Mouse (Mus musculus): ENCODE data around the gene Col18a1.

Gene Col18a1

DNA sequence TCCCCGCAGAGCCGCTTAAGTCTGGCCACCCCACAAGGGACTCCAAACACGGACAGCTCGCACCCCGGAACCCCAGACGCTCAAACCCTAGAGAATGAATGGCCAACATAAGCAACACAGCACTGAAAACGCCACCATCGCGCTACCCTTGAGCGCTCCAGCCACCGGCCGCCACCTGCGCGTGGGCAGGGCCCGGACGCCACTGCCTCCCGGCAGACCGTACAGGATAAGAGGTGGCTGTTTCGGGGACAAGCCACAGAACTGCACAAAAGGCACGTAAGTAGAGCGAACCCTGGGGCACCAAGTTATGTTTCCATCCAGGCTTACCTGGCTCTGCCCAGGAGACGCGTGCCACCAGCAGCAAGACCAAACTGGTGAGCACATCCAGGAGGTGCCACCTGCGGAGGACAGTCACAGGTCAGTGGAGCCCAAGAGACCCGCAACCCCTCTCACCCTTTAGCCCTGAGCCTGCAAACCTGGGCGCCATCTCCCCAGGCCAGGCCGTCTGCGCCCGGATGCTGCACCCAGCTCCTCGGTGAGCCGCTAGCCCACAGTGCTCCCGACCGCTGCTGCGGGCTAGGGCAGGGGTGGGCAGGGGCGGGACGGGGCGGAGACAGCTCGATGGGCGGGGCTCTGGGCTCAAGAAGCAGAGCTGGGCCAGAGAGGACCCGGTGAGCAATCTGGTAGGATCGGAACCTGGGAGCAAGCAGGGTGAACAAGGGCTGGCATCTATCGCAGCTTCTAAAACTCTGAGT is at the start of gene Col18a1:
TSS of gene Col18a1 (minus strand) at position 586 of the 755 bp plus-strand sequence.
- peak; percentile 93 for DNase-seq

DNA sequence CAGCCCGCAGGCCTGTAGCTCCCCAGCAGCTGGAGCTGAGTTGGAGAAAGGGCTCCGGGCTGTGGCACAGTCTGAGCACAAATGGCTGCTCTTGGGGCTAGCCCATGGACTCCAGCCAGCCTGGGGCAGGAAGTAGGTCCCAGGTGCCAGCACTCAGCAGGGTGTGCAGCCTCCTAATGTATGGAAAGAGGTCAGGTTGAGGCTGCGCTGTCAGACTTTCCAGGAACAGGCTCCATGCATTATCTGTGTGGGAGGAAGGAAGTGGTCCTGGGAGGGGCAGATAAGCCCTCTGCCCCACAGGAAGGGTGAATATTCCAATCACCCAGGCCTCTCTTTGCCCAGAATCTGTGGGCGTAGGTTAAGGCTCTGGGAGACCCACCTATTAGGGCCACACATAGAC is 49.3 kb upstream of the Col18a1 start:
- DNase-seq: no peak

DNA sequence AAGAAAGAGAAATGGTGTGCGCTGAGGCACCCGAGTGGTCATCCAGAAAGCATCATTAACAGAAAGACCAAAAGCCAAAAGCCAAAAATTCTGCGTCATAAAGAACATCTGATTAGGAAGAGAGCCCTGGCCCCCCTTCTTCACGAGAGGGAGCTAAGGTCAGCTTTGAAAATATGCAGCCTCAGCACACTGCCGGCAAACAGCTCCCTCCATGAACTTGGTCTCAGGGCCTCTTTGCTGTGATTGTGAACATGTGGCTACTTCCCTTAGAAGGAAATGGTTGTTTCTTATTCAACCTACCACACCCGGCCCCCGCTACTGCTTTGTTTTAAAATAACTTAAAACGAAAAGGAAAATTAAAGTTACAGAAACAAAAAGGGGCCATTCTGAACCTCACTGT is 48.2 kb upstream of the Col18a1 start:
- DNase-seq: no peak

DNA sequence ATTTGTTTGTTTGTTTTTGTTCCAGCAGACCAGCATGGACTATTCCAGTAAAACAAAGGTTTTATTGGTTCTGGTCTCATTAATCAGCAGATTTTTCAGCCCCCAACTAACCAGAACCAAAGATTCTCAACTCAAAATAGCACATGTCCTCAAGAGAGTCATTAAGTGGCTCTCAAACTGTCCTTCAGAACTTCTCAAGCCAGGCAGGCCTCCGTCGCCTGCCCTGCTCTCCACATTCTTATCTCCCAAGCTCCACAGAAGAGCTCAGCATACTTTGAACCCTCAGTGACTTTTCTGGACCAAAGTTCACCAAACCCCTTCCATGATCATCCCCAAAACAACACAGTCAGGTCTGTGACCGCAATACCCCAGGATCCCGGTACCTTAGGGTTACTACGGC is 47.1 kb upstream of the Col18a1 start:
- DNase-seq: no peak

DNA sequence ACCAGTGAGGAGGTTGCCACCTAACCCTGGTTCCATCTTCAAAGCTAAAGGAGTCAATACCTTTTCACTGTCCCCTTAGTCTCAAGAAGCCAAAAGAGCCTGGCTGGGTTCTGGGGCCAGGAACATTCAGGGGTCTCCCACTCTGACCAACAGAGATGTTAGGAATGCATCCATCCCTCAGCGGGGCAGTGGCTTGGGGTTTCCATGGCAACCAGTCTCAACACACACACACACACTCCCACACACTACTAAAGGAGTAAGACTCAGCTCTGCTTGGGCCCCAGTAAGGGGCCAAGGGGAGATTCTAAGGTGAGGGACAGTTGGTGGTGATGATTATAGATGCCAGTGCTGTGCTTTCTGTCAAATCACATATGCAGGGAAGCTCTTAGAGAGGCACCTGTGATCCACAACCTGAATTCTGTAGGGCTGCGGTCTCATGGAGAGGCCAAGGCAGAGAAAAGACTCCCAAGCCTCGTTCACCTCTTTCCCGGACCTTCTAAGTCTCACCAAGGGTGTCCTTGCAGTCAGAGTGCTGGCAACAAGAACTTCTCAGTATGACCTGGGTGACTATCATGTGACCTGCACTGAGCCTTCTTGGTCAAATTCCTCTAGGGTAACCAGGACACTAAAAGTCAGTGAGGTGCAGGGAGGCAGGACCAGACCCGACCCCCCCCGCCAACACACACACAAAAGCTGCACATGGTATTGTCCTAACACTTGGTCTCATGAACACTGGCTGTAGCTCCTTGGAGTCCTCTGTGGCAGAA is 46.2 kb upstream of the Col18a1 start:
- no peak for DNase-seq

DNA sequence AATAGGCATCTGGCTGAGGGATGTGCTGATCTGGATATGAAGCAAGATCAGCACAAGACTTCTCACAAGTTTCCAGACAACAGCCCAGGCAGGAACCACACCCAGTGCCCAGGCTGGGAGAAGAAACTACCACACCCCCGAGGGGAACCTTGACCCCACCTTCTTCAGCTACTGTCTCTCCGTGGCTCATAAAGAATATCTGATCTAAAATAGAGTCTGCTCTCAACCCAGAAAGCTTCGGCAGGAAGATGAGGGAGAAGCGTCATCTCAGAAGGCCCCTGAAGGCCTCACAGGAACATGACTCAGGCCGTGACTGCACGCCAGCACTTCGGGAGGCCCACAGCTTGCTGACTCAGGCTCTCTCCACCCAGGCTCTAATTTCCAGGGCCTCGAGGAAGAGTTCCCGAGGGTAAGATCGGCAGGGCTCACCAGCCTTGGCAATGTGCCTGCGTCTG is 44.8 kb upstream of the Col18a1 start:
- peak; percentile 98 for DNase-seq

DNA sequence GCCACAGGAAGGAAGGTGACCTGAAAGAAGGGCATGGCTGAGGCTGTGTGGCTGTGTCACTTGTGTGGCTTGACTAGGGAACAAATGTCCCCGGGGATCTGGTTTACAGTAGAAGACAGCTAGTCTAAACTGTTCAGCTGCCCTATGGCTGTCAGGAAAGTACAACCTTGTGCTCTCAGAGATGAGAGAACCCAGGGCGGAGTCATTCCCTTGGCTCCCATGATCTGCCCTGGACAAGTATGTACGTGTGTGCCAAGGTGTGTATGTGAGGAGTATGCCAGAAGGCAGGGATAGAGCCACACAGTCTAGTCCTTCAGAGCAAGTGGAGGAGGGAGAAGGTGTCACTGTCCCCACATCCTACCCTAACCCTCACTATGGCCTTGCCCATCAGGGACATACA is 44.3 kb upstream of the Col18a1 start:
- DNase-seq: no peak

DNA sequence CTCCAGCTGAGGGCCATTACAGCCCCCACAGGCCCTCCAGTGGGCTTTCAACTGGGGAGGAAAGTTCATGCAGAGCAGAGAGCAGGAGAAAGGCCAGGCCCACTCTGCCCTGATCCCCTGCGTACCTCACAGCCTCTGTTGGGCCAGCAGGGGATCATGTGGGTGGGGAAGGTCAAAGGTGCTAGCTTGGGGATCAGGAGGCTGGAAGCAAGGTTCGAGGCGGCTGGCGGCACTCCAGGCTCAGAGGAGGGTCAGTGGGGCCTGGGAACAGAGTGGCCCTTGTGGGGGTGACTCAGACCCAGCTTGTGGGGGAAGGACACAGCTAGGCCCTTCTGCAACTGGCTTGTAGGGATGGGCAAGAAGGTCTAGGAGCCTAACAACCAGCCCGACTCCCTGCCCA is 42.9 kb upstream of the Col18a1 start:
- peak; percentile 91 for DNase-seq

DNA sequence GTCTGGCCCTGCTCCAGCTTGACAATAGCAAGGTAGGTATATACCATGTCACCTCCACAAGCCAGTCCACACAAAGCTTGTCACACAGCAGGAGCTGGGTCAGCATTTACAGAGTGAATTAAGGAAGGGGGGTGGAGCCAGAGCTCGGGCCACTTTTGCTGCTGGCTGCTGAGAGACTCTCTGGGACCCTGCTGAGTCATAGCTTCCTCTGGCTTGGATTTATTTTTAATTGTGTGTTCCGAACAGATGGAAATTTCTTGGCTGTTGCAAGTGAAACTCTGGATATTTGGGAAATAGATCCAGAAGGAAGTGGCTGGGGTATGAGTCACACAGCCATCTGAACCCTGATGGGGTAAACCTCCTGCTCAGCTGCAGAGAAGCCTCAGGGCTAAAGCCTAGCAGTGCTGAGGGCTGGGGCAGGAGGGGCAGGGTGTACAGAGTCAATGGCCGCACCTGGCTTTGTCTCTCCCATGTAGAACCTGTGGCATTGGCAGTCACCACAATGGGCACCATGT is 40.3 kb upstream of the Col18a1 start:
- peak; percentile 98 for DNase-seq

DNA sequence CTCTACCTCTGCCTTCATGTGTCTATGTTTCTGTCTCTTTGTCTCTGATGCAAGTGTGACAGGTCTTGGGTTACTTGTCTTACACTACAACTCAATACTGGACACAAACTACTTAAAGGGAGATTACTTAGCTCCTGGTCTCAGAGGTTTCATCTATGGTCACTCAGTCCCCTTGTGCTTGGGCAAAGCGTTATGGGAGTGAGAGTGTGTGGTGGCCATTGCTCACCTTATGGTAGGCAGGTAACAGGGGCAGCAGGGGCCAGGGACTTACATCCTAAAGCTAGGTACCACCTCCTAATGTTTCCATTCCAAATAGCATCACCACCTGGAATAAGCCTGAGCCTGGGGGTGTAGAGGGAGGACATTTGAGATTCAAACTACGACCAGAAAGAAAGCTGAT is 39.8 kb upstream of the Col18a1 start:
- DNase-seq: peak; percentile 92

DNA sequence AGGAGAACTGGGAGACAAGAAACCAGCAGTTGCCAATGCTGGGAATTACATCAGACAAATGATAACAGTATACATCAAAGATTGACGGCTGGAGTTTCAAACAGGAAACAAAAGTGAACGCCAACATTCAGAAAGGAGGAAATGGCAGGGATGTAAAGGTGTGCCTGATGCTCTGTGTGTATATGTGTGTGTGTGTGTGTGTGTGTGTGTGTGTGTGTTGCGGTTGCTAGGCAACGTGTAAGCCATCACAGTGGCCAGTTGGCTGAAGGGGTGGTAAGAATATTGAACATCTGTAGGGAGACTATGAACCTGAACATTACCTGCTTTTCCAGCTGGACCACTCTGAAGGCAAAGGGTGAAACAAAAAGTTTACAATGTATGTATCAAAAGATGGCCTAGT is 37.6 kb upstream of the Col18a1 start:
- no peak for DNase-seq

DNA sequence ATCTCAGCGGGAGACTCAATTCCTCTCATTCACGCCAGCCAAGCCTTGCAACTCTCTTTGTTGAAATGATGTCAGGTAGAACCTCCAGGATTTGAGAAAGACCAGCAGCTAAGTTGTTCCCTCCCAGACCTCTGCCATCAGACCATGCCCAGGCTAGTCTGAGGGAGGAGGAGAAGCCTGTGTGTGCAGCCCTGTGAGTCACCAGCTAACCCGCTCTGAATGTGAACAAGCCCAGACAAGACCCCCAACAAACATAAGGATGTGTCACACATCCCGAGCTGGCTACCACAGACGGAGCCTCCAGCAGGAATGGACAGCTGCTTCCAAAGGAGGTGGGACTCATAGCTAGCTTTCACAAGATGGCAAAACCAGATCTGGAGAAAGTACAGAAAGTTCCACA is 35.6 kb upstream of the Col18a1 start:
- DNase-seq: no peak

DNA sequence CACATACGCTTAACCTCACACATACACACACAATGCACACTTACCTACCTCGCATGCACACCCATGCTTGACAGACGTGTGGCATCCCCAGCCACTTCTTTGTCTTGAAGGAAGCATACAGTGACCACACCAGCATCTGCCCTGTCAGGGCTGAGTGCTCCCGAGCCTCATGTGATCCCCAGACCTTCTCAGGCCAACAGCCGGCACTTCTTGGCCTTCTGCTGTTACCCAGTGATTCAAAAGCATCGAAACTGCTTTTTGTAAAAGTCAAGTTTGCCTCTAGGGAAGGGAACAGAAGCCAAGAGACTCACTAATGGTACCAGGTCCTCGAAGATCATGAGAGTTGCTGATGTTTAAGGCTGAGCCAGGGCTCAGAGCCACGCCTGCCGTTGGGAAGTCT is 33.9 kb upstream of the Col18a1 start:
- DNase-seq: peak; percentile 93

DNA sequence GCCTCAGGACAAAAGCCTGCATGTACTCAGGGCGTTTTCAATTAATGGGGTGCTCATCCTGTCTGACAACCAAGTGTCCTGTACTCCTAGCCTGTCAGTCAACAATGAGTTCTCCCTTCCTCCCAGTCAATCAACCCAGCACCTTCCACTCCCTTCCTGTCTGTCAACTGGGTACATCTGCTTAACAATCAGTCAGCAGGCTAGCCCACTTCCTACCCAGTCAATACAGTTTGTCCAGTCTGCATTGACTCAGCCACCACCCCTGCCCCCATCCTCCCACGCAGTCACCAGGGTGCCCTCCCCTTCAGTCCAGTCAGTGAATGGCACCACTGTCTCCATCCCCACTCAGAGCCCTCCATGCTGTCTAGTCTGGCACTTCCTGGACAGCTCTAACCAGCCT is 32.9 kb upstream of the Col18a1 start:
- no peak for DNase-seq

DNA sequence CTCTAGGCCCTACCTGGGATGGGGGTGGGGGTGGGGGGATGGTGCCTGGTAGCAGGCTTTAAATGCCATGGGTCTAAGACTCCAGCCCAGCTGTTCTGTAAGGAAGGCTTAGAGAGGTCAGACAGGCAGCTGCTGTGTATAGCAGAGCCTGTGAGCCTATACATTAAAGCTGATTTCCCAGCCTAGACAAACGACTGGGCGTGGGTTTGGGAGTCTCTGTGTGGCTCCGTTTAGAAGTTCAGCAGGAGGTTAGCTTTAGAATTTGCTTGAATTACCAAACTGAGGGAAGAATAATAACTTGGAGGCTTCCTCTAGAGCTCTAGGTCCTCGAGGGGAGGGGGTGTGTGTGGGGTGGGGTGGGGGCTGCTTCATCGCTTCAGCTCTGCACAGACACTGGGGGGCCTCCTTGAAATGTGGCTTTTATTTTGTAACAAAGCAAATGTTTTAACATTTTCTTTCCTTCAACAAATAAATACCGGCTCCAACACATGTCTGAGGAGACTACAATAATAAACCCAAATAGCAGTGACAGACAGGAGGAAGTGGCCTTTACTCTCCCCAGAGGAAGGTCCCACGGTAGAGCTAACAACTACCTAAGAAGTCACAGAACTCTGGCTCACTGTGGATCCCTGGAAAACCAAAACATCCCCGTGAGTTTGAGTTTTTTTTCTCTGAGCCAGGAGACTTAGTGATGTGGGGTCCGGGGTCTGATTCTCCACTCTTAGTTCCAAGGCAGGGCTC is 31.3 kb upstream of the Col18a1 start:
- DNase-seq: no peak

DNA sequence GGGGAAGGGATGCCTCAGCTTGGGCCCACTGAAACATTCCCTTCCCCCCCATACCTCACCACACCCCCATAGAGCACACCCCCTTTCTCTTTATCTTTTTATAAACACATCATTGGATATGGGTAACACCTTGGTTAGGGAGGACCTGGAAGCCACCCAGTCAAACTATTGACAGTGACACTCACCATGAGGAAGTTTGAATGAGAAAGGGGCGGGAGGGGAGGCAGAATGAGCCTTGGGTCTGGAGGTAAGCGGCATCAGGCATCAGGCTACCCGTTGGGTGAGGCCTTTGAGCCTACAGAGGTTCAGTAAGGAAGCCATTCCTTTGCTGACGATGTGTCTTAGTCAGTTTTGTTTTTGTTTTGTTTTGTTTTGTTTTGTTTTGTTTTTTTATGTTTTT is 30.3 kb upstream of the Col18a1 start:
- DNase-seq: no peak

DNA sequence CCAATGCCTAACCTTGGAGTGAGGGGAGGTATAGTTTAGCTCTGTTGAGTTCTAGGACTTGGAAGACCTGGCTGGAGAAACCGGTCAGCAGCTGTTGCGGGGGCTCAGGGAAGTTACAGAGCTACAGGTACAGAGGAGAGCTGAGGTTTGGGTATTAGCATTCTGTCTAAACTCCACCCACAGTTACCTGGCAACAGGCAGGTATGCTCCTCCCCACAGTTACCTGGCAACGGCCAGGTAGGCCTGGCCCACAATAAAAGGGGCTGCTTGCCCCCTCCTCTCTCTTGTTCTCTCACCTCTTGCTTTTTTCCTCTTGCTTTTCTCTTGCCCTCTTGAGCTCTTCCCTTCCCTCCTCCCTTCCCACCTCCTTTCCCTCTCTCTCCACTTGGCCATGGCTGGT is 29.8 kb upstream of the Col18a1 start:
- no peak for DNase-seq

DNA sequence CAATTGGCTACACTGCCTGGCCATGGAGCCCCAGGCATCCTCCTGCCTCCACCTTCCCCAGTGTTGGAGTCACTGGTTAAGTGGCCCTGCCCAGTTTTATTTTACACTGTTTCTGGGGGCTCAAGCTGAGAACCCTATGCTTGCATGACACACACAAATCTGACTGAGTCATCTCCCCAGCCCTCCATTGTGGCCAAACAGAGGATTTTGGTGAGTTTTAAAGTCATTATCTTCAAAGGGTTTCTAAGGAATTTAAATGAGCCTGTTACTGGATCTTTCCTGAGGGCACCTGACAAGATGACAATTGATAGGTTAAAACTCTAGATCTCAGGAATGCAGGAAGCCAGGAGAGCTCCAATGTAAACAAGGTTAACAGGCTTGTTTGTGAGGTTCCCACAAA is 27.1 kb upstream of the Col18a1 start:
- no peak for DNase-seq

DNA sequence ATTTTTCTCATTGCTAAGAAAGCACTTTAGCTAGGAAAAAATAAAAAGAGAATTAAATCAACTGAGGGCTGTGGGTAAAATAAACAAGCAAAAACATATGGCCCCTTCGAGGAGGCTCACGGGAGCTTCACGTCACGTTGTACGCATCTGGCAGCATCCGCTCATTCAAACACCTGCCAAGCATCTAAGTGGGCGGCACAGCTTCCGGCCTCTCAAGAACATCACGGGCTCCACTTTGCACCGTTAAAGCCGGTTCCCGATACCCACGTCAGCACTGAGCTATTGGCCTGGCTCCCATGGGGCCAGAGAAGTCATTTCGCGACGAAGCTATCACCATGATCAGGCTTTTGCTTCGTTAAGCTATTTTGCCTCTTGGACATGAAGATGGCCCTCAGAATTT is 26.4 kb upstream of the Col18a1 start:
- DNase-seq: no peak

DNA sequence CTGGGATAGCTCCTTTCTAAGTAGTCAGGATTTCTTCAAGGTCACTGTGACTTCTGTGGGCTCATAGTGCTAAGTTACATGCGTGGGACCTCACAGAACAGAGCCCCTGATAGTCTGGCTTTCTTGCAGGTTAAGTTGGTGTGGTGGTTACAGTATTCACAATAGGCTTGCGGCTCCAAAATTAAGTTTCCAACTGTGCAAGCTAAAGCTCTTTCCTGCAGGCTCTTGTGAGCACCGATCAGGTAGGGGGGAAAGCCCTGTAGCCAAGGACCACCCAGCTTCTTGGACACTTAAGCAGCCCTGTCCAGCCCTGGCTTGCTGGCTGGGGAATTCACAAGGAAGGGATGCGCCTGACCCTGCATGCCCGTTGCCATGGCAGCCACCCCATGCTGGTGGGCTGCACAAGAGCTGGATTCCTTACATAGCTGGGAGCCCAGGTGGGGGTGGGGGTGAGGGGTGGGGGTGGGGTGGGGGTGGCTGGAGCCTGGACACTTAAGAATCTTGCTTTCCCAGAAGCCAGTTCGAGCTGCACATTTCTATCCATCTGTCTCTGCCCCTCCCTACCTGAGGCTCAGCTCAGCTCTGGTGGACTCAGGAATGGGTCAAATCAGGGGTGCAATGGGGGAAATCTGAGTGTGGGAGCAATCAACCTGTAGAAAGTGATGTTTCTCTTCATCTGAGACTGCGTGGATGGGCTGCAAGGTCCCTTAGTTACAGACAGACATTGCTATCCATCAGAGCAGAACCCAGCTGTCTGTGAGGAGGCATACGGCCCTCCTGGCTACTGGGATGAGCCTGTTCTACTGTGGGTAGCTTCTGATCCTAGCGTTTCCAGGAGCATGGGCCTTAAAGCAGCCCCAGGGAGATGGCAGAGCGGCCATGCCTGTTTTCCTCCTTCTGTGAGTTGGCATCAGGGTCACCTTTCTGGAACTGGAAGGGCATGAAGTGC is 24.9 kb upstream of the Col18a1 start:
- no peak for DNase-seq

DNA sequence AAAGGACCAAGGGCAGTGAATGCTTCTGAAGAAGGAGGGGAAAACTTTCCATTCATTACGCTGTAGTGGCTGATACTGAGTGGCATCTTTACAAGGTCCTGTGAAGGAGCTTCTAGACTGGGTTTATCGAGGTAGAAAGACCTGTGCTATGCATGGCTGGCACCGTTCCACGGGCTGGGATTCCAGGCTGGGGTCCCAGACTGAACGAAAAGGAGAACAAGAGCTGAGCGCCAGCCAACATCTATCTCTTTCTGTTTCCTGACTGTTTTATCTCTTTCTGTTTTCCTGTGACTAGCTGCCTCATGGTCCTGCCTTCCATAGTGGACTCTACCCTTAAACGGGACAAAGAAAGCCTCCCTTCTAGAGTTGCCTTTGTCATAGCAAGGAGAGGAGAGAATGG is 21.1 kb upstream of the Col18a1 start:
- DNase-seq: no peak

DNA sequence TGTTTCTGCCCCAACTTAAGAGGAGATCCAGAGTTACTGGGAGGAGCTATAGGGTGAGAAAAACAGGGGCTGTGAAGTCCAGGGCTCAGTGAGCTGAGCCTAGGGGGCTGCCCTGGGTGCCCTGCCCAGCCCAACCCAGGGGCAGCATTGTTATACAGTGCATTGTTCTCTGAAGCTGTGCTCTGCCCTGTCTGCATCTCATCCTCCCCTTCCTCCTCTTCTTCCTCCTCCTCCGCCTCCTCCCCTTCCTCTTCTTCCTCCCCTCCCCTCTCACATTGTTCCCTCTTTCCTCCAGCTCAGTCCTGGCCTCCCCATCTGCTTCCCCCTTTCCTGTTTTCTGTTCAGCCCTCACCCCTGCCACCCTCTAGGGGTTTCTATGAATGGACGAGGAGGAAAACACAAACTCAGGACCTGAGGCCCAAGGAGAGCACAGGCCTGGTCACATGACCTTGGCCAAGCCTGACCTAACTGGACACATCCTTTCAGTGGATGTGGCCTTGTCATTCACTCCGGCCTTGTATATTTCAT is 16.5 kb upstream of the Col18a1 start:
- peak; percentile 90 for DNase-seq

Measured in heart, adult 11 months (tissue).